Mouse (Mus musculus): ENCODE measurements around the gene Ptgfrn.

- TF ChIP-seq GATA1 (IDR thresholded peaks at IDR 0.05; ENCODE audit: low read length) (no peak), TAL1 (IDR thresholded peaks at IDR 0.05; ENCODE audit: low read length) (no peak)
Measured at GRCm38 (mm10) chr3:101011203-101011600, 98.9 kb downstream of the Ptgfrn start.

Data from erythroblast, embryonic 14.5 days (primary cell).